In the genomic region with DNA sequence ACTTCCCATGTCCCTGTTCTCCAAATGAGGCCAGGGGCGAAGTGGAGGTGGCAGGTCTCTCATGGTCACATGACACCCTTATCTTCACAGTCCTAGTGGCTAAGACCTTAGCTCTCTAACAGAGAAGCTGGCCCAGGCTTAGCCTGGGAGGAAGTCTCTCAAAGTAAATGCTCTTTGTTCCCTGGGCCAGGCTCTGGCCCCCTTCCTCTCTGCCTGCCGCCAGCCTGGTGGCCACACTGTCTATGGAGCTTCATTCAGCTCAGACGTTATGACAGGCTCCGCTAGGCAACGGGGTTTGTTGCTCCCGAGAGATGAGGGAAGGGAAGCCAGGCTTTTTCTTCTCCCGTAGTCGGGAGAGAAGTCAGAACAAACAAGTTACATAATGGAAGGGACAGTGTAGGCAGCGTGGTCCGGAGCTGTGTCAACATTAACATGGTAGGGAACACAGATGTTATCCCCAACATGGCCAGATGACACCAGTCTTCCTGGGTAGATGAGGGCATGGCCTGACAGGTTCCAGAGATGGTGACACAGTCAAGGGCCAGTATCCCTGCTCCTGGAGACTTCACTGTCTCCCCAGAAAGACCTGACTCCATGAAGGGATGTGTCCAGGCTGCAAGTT, we compare ENCODE assay signal across 1 mouse cellular context.
TF ChIP-seq lines count a peak whose summit lies in the region.

No protein-coding gene starts in this region.

TF ChIP-seq in MEL, 35 proteins besides CTCF, POLR2A, EP300 and RAD21:
- TF ChIP-seq USF2 (IDR thresholded peaks at IDR 0.05; ENCODE audit: borderline replicate concordance in 1 of 2, insufficient read depth in 1 of 2, low read depth in 1 of 2, low read length in 2 of 2) = 0 out of 4 replicates have a peak, but pooled peaks of 1 of the 2 experiments have one; percentile 31
- peak; percentile 37; the same call in 1 of the 2 replicates for TF ChIP-seq GATA1 (IDR thresholded peaks at IDR 0.05; ENCODE audit: low read depth, low read length)
- TF ChIP-seq JUND (IDR thresholded peaks at IDR 0.05; ENCODE audit: low read depth, low read length) = no peak
- TF ChIP-seq BHLHE40 (IDR thresholded peaks at IDR 0.05; ENCODE audit: borderline replicate concordance, low read depth, low read length) = no peak
- TF ChIP-seq UBTF (IDR thresholded peaks at IDR 0.05; ENCODE audit: borderline replicate concordance, insufficient read depth, low read depth, low read length) = no peak
- TF ChIP-seq RCOR1 (IDR thresholded peaks at IDR 0.05; ENCODE audit: low read depth, low read length) = no peak
- TF ChIP-seq USF1 (IDR thresholded peaks at IDR 0.05; ENCODE audit: low read depth, low read length) = peak; percentile 86
